Comparison of ENCODE assay signal across 34 mouse cellular contexts in the genomic region with DNA sequence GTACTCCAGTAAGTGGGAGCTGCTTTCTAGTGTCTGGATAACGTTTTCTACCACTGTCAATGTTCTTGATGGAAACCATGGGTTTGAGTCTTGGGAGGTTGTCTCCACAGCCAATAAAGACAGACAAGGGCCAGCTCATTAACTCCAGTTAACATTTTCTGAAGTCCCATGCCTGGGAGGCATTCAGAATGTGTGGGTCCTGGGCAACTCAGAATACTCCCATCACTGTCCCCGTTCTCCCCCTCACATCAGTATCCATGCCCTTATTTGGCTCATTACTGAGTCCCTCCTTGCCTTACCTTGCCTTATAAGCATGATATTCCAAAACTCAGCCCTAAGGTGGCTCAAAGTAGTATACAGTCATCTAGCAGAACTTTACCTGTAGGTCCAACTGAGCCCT. TPM values are rescaled to one million over a fixed set of nuclear protein-coding genes. Genes with fewer than 3 reads are reported as not detected.
"Had no signal": no experiment of that assay in that cellular context is flagged by ENCODE, and none has a peak within 500 bp of the region (broad histone marks: within the 10 kb centered on the region; RNA-seq: fewer than 3 reads in every experiment).

No protein-coding gene starts in this region.

- H3K4me2 ChIP-seq: limb, embryonic 12.5 days; limb, embryonic 13.5 days; limb, embryonic 15.5 days; liver, embryonic 11.5 days; liver, embryonic 12.5 days; liver, embryonic 13.5 days; liver, embryonic 15.5 days; lung, embryonic 14.5 days; lung, embryonic 15.5 days; midbrain, embryonic 11.5 days; midbrain, embryonic 12.5 days; midbrain, embryonic 13.5 days; midbrain, embryonic 15.5 days; neural tube, embryonic 12.5 days had no signal

- H3K27ac ChIP-seq: limb, embryonic 10.5 days; limb, embryonic 12.5 days; limb, embryonic 13.5 days; limb, embryonic 15.5 days; liver, embryonic 12.5 days; liver, embryonic 13.5 days; liver, embryonic 14.5 days; liver, embryonic 15.5 days; lung, embryonic 15.5 days; macrophage; midbrain, embryonic 10.5 days; midbrain, embryonic 12.5 days; midbrain, embryonic 13.5 days; midbrain, embryonic 15.5 days; neural tube, embryonic 12.5 days had no signal

- H3K36me3 ChIP-seq: limb, embryonic 10.5 days; limb, embryonic 12.5 days; limb, embryonic 13.5 days; limb, embryonic 15.5 days; liver, embryonic 12.5 days; liver, embryonic 13.5 days; liver, embryonic 15.5 days; lung, embryonic 15.5 days; midbrain, embryonic 10.5 days; midbrain, embryonic 12.5 days; midbrain, embryonic 13.5 days; midbrain, embryonic 15.5 days; neural tube, embryonic 12.5 days had no signal

- H3K9ac ChIP-seq: limb, embryonic 12.5 days; limb, embryonic 13.5 days; limb, embryonic 15.5 days; liver, embryonic 12.5 days; liver, embryonic 13.5 days; liver, embryonic 14.5 days; liver, embryonic 15.5 days; liver, postnatal 0 days; lung, embryonic 14.5 days; lung, embryonic 15.5 days; midbrain, embryonic 12.5 days; midbrain, embryonic 13.5 days; midbrain, embryonic 15.5 days; neural tube, embryonic 12.5 days had no signal

- DNase-seq: left cerebral cortex, postnatal 4 days; liver; liver, embryonic 13.5 days; liver, postnatal 0 days; lung, adult 18-20 months; lung, adult 2 months; lung, embryonic 14.5 days; lung, postnatal 10 days; lung, postnatal 14 days; lung, postnatal 36 days; lung, postnatal 4 days; midbrain, embryonic 14.5 days had no signal

- H3K4me1 ChIP-seq: limb, embryonic 10.5 days; limb, embryonic 12.5 days; limb, embryonic 13.5 days; limb, embryonic 15.5 days; liver, embryonic 12.5 days; liver, embryonic 13.5 days; liver, embryonic 15.5 days; lung, embryonic 15.5 days; midbrain, embryonic 12.5 days; midbrain, embryonic 13.5 days; neural tube, embryonic 12.5 days had no signal

- H3K9me3 ChIP-seq: limb, embryonic 10.5 days; limb, embryonic 12.5 days; limb, embryonic 13.5 days; limb, embryonic 15.5 days; liver, embryonic 12.5 days; liver, embryonic 13.5 days; liver, embryonic 15.5 days; lung, embryonic 15.5 days; megakaryocyte, embryonic 14.5 days; midbrain, embryonic 10.5 days; midbrain, embryonic 12.5 days; midbrain, embryonic 13.5 days; midbrain, embryonic 15.5 days; neural tube, embryonic 12.5 days had no signal

- H3K4me3 ChIP-seq: limb, embryonic 10.5 days; limb, embryonic 12.5 days; limb, embryonic 13.5 days; limb, embryonic 15.5 days; liver, embryonic 12.5 days; liver, embryonic 13.5 days; liver, embryonic 15.5 days; lung, embryonic 15.5 days; megakaryocyte, embryonic 14.5 days; midbrain, embryonic 10.5 days; midbrain, embryonic 12.5 days; midbrain, embryonic 13.5 days; midbrain, embryonic 15.5 days; myocyte; neural tube, embryonic 12.5 days had no signal

- H3K27me3 ChIP-seq: limb, embryonic 12.5 days; limb, embryonic 13.5 days; limb, embryonic 15.5 days; liver, embryonic 12.5 days; liver, embryonic 13.5 days; liver, embryonic 15.5 days; lung, embryonic 15.5 days; midbrain, embryonic 12.5 days; midbrain, embryonic 13.5 days; midbrain, embryonic 15.5 days; neural tube, embryonic 12.5 days had no signal

- ATAC-seq: liver, embryonic 12.5 days; liver, postnatal 0 days; lung, postnatal 0 days; midbrain, embryonic 13.5 days; midbrain, embryonic 15.5 days; midbrain, embryonic 16.5 days had no signal

RNA-seq across cellular contexts. Expression of gene Ret, which starts 25.0 kb away (rescaled TPM):
- total RNA-seq: liver, adult 2 months; megakaryocyte-erythroid progenitor cell, adult 5-6 weeks had no signal
- polyA plus RNA-seq: macrophage had no signal
